Mouse (Mus musculus) regulatory T cell (primary cell): Measurements from ENCODE around the gene Ffar4.

Source experiments
- in situ Hi-C: fragments of 300-600 bp; cut with MboI, MseI; formaldehyde crosslinking; loops from one replicate; pipeline ENCODE4 v1.15.1; 2025; ENCODE audit warnings: high pct_unique_total_duplicates

Ffar4 gene

GRCm38 (mm10) chr19:38096858-38097758 is at the start of gene Ffar4:
TSS of gene Ffar4 (plus strand) at chr19:38097071.
- in situ Hi-C loops: no loop called here

GRCm38 (mm10) chr19:38049686-38050085 is 47.2 kb upstream of the Ffar4 start:
- in situ Hi-C loops: loop anchor here (5.0 to 25.0 kb wide), 4 partner anchors 92 to 888 kb away; partner anchors contain the start of genes Fra10ac1, Hells and Noc3l

GRCm38 (mm10) chr19:38053227-38054041 is 43.4 kb upstream of the Ffar4 start:
- in situ Hi-C loops: loop anchor here (5.0 to 25.0 kb wide), 4 partner anchors 96 to 884 kb away; partner anchors contain the start of genes Fra10ac1, Hells and Noc3l

- in situ Hi-C loops: loop anchor here (5.0 to 25.0 kb wide), 4 partner anchors 97 to 883 kb away; partner anchors contain the start of genes Fra10ac1, Hells and Noc3l
Measured at GRCm38 (mm10) chr19:38054149-38054719, 42.6 kb upstream of the Ffar4 start.

- in situ Hi-C loops: loop anchor here (5.0 to 25.0 kb wide), 4 partner anchors 97 to 883 kb away; partner anchors contain the start of genes Fra10ac1, Hells and Noc3l
Measured at GRCm38 (mm10) chr19:38054720-38055192, 42.1 kb upstream of the Ffar4 start, which contains the start of gene Cep55. TSS of gene Cep55 (plus strand) at chr19:38055011.

- in situ Hi-C loops: loop anchor here (25.0 kb wide), 2 partner anchors 757 to 882 kb away; partner anchors contain the start of genes Hells and Noc3l
Measured at GRCm38 (mm10) chr19:38055798-38056197, 41.1 kb upstream of the Ffar4 start.

GRCm38 (mm10) chr19:38056276-38056675 is 40.6 kb upstream of the Ffar4 start:
- in situ Hi-C loops: loop anchor here (25.0 kb wide), 2 partner anchors 756 to 881 kb away; partner anchors contain the start of genes Hells and Noc3l

- in situ Hi-C loops: loop anchor here (25.0 kb wide), 2 partner anchors 755 to 880 kb away; partner anchors contain the start of genes Hells and Noc3l
Measured at GRCm38 (mm10) chr19:38056931-38057330, 39.9 kb upstream of the Ffar4 start.

GRCm38 (mm10) chr19:38063201-38063600 is 33.7 kb upstream of the Ffar4 start:
- in situ Hi-C loops: loop anchor here (25.0 kb wide), 2 partner anchors 749 to 874 kb away; partner anchors contain the start of genes Hells and Noc3l

- in situ Hi-C loops: loop anchor here (25.0 kb wide), 2 partner anchors 748 to 873 kb away; partner anchors contain the start of genes Hells and Noc3l
Measured at GRCm38 (mm10) chr19:38064051-38064450, 32.8 kb upstream of the Ffar4 start.

GRCm38 (mm10) chr19:38073226-38073625 is 23.6 kb upstream of the Ffar4 start:
- in situ Hi-C loops: loop anchor here (25.0 kb wide), 2 partner anchors 739 to 864 kb away; partner anchors contain the start of genes Hells and Noc3l

GRCm38 (mm10) chr19:38075051-38075450 is 21.8 kb upstream of the Ffar4 start:
- in situ Hi-C loops: no loop called here

- in situ Hi-C loops: no loop called here
Measured at GRCm38 (mm10) chr19:38076251-38076650, 20.6 kb upstream of the Ffar4 start.

- in situ Hi-C loops: no loop called here
Measured at GRCm38 (mm10) chr19:38077851-38078540, 18.9 kb upstream of the Ffar4 start.

GRCm38 (mm10) chr19:38081361-38081760 is 15.5 kb upstream of the Ffar4 start:
- in situ Hi-C loops: no loop called here

GRCm38 (mm10) chr19:38082931-38083525 is 13.8 kb upstream of the Ffar4 start:
- in situ Hi-C loops: no loop called here

GRCm38 (mm10) chr19:38085841-38086240 is 11.0 kb upstream of the Ffar4 start:
- in situ Hi-C loops: no loop called here

- in situ Hi-C loops: no loop called here
Measured at GRCm38 (mm10) chr19:38086948-38087551, 9.8 kb upstream of the Ffar4 start.

- in situ Hi-C loops: no loop called here
Measured at GRCm38 (mm10) chr19:38089358-38089757, 7.5 kb upstream of the Ffar4 start.
